ENCODE assay signal across 12 mouse cellular contexts in the genomic region with DNA sequence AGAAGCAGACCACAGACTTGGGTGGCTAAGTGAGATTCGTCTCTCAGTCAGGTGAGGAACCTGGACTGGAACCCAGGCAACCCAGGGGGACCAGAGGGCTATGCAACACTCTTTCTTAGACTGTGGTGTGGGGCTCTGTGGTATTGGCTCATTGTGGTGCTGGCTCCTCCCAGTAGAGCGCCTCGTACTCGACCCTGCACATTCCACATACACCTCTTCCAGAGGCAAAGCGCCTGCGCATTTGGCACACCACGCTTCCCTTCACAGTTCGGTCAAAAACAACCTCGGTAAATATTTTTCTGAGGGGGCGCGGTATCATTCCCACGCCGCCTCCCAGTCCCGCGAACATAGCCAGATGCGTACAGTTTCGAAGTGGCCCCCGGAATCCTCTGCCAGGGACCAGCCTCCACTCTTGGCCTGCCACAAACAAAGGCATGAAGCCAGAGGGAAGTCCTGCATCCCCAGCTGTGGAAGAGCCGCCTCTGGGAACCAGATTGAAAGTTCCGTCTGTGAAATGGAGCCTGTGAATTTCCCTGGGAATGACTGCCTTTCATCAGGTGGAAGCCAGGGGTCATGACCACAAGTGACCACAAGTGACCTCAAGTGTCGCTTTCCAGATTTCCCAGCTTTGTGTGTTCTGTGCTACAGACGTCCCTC. TPM values are rescaled to one million over a fixed set of nuclear protein-coding genes. Genes with fewer than 3 reads are reported as not detected.
A peak's percentile ranks its signal among the peaks of the same experiment; 100 is the strongest.
DNase-seq lines count a peak whose midpoint lies in the region; ATAC-seq and TF ChIP-seq lines count a peak whose summit lies in the region.
"Had no signal": no experiment of that assay in that cellular context is flagged by ENCODE, and none has a peak within 500 bp of the region (broad histone marks: within the 10 kb centered on the region; RNA-seq: fewer than 3 reads in every experiment).

No protein-coding gene starts in this region.

- WGBS in neural tube, embryonic 15.5 days = 85% methylated on average over 22 of the region's 22 CpGs
- WGBS in hindbrain, embryonic 13.5 days = 77% methylated on average over 22 of the region's 22 CpGs

- peak; percentile 36 for DNase-seq in gastrocnemius, postnatal 25 days
- DNase-seq in gastrocnemius, adult 8-10 months (ENCODE audit: low spot score in 2 of 2) = no peak
- no peak for DNase-seq in ES-E14 (ENCODE audit: low read depth, low spot score)
- peak; percentile 74 to 80 for DNase-seq in heart, adult 9 months (ENCODE audit: low spot score in 2 of 2)
- peak; percentile 63 to 71 for DNase-seq in kidney, postnatal 36 days
- no peak for DNase-seq in urinary bladder, adult 2 months (ENCODE audit: low spot score)
- DNase-seq: adrenal gland, postnatal 25 days; B cell, adult 2 months; cerebellum, adult 9-11 months had no signal

- H3K9me3 ChIP-seq in ES-E14 (ENCODE audit: control insufficient read depth, insufficient read depth, low read depth, low read length) = no peaks in the 10 kb centered on the region
- no peaks in the 10 kb centered on the region for H3K9me3 ChIP-seq in neural tube, embryonic 15.5 days (replicated peaks)
- no peaks in the 10 kb centered on the region for H3K9me3 ChIP-seq in hindbrain, embryonic 13.5 days
- H3K9me3 ChIP-seq: hindbrain, embryonic 15.5 days had no signal

- H3K4me1 ChIP-seq in ES-E14 (ENCODE audit: control insufficient read depth in 2 of 2, insufficient read depth in 2 of 2, low read length in 2 of 2, poor library complexity in 1 of 2) = peaks cover 0 to 2% of the 10 kb centered on the region in 2 experiments; a peak in 1 of 4 replicates
- peaks cover 31% of the 10 kb centered on the region for H3K4me1 ChIP-seq in neural tube, embryonic 15.5 days
- H3K4me1 ChIP-seq in hindbrain, embryonic 13.5 days (replicated peaks) = peaks cover 31% of the 10 kb centered on the region

- ATAC-seq in neural tube, embryonic 15.5 days (ENCODE audit: low FRiP score) = no peak
- ATAC-seq in hindbrain, embryonic 13.5 days (ENCODE audit: low FRiP score) = no peak

- H3K36me3 ChIP-seq in ES-E14 (ENCODE audit: control insufficient read depth, insufficient read depth, low read length, poor library complexity, severe bottlenecking) = peaks cover 2% of the 10 kb centered on the region; the same call in 1 of the 2 replicates
- H3K36me3 ChIP-seq in neural tube, embryonic 15.5 days = no peaks in the 10 kb centered on the region
- H3K36me3 ChIP-seq in hindbrain, embryonic 13.5 days = no peaks in the 10 kb centered on the region; the same call in 1 of the 2 replicates
- H3K36me3 ChIP-seq: hindbrain, embryonic 15.5 days had no signal

- H3K4me3 ChIP-seq in ES-E14 (ENCODE audit: insufficient read depth in 1 of 2, low read depth in 1 of 2, low read length in 2 of 2, poor library complexity in 1 of 2, severe bottlenecking in 1 of 2) = peak overlapping the region; percentile 31 to 51
- H3K4me3 ChIP-seq in neural tube, embryonic 15.5 days (replicated peaks) = no peak overlapping the region
- H3K4me3 ChIP-seq in hindbrain, embryonic 13.5 days = no peak overlapping the region
- H3K4me3 ChIP-seq: hindbrain, embryonic 15.5 days had no signal

- no peak overlapping the region for H3K4me2 ChIP-seq in neural tube, embryonic 15.5 days
- no peak overlapping the region for H3K4me2 ChIP-seq in hindbrain, embryonic 13.5 days
- H3K4me2 ChIP-seq: hindbrain, embryonic 15.5 days had no signal

- in situ Hi-C loops in ES-E14 (cut with MboI; ENCODE audit: low sequenced_read_pairs in 2 of 2, unreplicated experiment in 2 of 2) = no loop called here

- H3K9ac ChIP-seq in ES-E14 (ENCODE audit: insufficient read depth, low read depth, low read length, poor library complexity, severe bottlenecking) = no peak overlapping the region
- no peak overlapping the region for H3K9ac ChIP-seq in neural tube, embryonic 15.5 days (replicated peaks)
- H3K9ac ChIP-seq in hindbrain, embryonic 13.5 days = no peak overlapping the region
- H3K9ac ChIP-seq: hindbrain, embryonic 15.5 days had no signal

- H3K27ac ChIP-seq in ES-E14 (ENCODE audit: insufficient read depth, low read depth, low read length, poor library complexity, severe bottlenecking) = no peak overlapping the region
- no peak overlapping the region for H3K27ac ChIP-seq in neural tube, embryonic 15.5 days (replicated peaks)
- no peak overlapping the region for H3K27ac ChIP-seq in hindbrain, embryonic 13.5 days
- H3K27ac ChIP-seq: hindbrain, embryonic 15.5 days had no signal

- H3K27me3 ChIP-seq in neural tube, embryonic 15.5 days (replicated peaks) = no peaks in the 10 kb centered on the region
- no peaks in the 10 kb centered on the region for H3K27me3 ChIP-seq in hindbrain, embryonic 13.5 days
- H3K27me3 ChIP-seq: hindbrain, embryonic 15.5 days had no signal

TF ChIP-seq in ES-E14, 5 proteins besides CTCF, POLR2A, EP300 and RAD21:
- no peak for TF ChIP-seq CHD2 (IDR thresholded peaks at IDR 0.05; ENCODE audit: low read depth, low read length)
- TF ChIP-seq MAFK (IDR thresholded peaks at IDR 0.05; ENCODE audit: insufficient read depth, low read depth, low read length) = no peak
- no peak for TF ChIP-seq ZC3H11A (IDR thresholded peaks at IDR 0.05; ENCODE audit: borderline replicate concordance, low read depth, low read length)
- TF ChIP-seq HCFC1 (IDR thresholded peaks at IDR 0.05; ENCODE audit: borderline replicate concordance, insufficient read depth, low read length) = no peak
- TF ChIP-seq ZNF384 (IDR thresholded peaks at IDR 0.05; ENCODE audit: low read depth, low read length) = no peak

RNA-seq across cellular contexts. Expression of gene Podxl, which starts 12.8 kb away (rescaled TPM):
- total RNA-seq in gastrocnemius, postnatal 25 days (2021) = 10 to 100 TPM; 18.5 to 28.4 TPM
- total RNA-seq in gastrocnemius, adult 8-10 months (2022) = 10 to 100 TPM; 16.1 to 22.2 (median 18.0) TPM
- total RNA-seq in ES-E14 (2012; rRNA removed) = 25.2 and 29.8 TPM in 2 replicates
- 23.1 and 32.5 TPM in 2 replicates for polyA plus RNA-seq in urinary bladder, adult 2 months (2012; rRNA removed)
- 9.2 and 13.1 TPM in 2 replicates for polyA plus RNA-seq in neural tube, embryonic 15.5 days (2015; fragmentation: Nextera tagmentation; extraction: Ambion mirVana)
- 13.4 and 14.1 TPM in 2 replicates for polyA plus RNA-seq in hindbrain, embryonic 13.5 days (2015; fragmentation: Nextera tagmentation; extraction: Ambion mirVana)

Comparison
In these comparisons a context has a peak if more than half of its experiments do, and no peak if none do; other contexts are left out.
1. DNase-seq: peak in gastrocnemius, postnatal 25 days (single experiment), heart, adult 9 months (2 of 2) and kidney, postnatal 36 days (2 of 2); none in gastrocnemius, adult 8-10 months (0 of 2), ES-E14 (single experiment) and urinary bladder, adult 2 months (single experiment).
2. H3K4me3 ChIP-seq: peak in ES-E14 (2 of 2); none in neural tube, embryonic 15.5 days (single experiment) and hindbrain, embryonic 13.5 days (single experiment).